Mouse (Mus musculus): ENCODE results near the gene Dnajc19.
"Not testable (repeated sequence)": the region's sequence is repeated elsewhere in the genome, so short reads cannot be mapped to it uniquely, and the experiment has no call there.

Dnajc19 gene

DNA sequence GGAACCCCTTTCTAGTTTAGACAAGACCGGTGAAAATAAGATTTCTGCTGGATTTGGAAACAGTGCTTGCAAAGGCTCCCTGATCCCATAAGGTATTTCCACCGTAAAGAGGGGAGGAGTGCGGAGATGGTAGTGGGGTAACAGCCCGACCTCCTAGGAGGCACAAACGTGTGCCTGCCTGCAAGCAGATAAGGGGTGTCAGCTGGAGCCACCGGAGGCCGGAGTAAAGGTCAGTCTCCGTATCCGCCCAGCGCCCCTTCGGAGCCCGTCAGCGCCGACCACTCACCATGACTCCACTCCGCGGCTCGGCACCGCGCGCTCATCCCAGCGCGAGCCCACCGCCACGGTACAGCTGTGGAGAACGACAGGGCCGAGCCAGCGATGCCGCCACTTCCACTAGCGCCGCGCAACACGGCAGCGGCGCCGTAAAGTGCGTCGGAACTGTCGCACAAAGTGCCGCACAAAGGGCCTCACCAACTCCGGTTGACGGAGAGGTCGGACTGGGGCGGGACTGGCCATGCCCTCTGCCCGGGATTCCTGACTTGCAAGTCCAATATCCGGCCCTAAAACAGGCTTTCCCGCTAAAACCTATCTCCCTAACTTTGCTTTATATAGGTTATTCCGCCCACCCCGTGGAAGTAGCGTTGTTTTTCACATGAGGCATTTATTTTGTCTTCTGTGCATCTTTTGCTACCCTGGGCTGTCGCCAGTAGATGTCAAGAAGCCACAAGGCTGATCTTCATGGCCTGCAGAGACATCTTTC lies at the start of gene Dnajc19:
Gene Dnajc19 (minus strand): TSS at position 422 of the 763 bp plus-strand sequence.
- peak; percentile 92 for DNase-seq

DNA sequence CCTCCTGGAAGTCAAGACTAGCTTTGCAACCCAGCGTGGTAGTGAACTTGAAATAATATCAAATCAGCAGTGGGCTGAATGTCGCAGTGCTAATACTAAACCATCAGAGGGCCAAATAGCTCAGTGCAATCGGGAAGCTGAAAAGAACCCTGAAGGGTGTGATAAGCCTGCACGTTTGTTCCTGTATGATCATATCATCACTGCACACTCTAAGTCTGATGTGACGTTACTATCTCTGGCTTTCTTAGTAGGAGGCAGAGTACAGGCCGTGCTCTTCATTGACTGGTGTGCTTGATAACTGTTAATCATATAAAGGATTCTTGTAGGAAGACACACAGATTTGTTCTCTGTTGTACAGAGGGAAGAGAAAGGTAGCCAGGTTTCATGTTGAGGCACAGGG lies 48.8 kb upstream of the Dnajc19 start:
- no peak for DNase-seq

DNA sequence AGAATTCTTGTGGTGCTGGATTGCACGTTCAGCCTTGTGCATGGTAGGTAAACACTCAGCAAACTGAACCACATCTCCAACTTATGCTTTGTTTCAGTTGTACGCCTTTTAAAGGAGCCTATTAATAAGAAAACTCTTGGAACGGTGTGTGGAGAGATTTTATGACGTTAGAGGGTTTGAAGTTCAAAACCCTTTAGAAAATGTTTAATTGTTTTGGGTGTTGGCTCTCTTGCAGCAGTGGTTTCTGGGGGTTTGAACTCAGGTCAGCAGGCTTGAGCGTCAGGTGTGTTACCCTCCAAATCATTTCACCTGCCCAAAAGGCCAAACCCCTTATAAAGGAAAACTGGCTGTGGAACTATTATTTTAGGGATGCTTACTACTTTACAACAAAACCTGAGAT lies 40.2 kb upstream of the Dnajc19 start:
- DNase-seq, result no peak

DNA sequence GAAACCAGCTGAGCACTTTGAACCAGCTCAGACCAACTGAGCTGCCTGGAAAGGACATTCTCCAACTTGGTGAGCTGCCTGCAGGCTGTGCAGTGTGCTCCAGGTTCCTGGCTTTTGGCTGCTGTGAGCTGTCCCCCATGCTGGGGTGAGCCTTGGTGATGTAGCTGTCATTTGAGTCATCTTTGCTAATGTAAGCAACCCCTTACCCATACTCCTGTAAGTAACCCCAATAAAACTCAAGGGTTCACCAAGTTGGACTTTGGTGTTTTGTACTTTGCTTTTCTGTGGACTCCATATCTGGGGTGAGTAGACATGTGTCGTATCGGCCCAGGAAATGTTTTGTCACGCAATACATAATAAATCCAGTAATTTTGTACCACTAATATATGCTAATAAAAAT lies 39.7 kb upstream of the Dnajc19 start:
- no peak for DNase-seq

DNA sequence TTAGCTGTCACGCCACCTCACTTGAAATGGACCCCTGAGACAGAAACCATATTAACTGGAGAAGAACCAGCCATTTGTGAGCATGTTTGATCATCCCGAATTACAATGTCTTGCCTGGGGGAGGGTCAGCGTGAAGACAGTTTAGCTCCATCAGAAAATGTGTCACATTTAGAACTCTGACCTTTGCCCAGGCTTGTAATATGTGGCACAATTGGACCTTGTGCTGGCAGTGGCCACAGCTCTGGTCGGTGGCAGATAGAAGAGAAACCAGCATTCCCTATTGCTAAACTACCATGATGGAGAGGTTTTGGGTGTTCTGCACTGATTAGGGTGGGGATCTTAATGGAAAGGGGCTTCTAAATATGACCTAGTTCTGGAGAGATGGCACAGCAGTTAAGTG lies 38.7 kb upstream of the Dnajc19 start:
- DNase-seq, result no peak

DNA sequence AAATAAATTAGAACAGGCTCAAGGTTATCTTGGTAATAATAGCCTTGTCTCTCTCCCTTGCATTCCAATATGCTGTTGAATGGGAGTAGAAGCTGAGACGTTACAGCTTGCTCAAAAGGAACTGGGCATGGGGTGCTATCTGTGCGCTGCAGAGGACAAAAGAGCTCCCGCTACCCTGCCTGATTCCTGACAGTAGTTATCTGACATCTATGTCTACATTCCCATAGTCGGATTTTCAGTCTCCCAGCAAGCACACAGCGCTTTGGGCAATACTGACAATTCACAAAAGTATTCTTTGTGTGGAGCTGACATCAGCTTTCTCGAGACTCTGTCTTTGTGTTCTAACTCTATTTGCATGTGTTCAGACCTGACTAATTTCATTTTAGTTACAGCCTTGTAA lies 34.7 kb upstream of the Dnajc19 start:
- no peak for DNase-seq

DNA sequence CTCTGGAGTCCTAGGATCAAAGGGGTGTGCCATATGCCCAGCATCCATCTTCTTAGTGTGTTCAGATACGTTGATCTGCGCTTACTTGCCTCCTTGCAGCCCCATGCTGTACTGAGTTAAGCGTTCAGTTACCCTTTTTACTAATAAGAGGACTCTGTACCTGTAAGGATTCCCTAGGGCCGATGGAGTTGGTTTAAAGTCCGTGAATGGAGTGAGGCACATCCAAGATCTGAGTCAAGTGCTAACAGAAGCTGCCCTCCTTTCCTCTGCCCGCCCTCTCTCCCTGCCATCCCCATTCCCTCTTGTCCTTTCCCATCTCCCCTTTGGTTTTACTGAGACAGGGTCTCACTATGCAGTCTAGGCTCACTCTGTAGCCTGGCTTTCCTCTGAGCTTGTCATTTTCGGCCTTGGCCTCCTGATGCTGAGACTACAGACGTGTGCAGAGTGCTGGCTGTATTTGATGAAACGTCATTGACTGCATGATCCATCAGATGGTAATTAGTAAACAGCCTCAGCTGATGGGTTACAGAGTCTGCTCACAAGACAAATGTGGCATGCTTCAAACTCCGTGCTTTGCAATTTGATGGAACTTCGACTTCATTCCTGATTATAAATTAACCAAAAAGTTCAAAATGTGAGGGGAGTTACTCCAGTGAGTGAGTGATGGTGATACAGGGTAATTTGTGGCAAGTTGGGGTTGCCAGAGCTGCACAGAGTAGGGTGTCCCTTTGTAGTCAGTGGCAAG lies 31.0 kb upstream of the Dnajc19 start:
- DNase-seq, result no peak

DNA sequence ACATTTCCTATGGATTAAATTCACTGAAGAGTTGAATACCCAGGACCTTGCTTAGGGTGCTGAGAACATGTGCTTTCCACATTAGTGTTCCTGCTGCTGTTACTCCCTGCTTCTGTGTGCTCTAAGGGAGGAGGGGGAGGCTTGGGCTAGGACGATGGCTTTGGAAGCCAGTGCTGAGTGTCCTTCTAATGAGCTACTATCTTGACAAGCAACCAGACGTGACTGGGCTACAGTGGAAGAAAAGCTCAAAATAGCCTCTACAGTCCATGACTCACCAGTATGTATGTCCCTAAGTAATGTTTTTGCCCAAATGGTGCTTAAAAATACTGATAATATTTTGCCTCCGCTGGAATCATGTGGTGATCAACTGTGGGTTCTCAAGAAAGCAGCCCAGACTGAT lies 26.5 kb upstream of the Dnajc19 start:
- no peak for DNase-seq

DNA sequence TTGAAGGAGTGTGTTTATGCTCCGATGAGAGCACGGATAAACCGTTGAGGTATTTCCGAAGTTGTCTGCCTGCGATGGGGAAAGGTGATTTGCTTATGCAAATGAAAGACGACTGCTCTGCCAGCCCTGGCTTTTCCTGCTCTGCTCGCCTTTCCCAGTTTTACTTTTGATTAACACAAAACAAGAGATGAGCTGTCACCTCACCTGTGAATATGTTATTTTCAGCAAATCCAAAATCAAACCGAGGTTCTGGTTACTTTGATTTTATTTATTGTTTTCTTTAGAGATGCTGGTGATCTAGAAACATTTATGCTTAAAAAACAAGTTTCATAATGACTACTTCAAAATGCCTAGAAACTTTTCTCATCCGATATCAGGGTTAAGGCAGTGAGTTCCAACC lies 25.3 kb upstream of the Dnajc19 start:
- no peak for DNase-seq

DNA sequence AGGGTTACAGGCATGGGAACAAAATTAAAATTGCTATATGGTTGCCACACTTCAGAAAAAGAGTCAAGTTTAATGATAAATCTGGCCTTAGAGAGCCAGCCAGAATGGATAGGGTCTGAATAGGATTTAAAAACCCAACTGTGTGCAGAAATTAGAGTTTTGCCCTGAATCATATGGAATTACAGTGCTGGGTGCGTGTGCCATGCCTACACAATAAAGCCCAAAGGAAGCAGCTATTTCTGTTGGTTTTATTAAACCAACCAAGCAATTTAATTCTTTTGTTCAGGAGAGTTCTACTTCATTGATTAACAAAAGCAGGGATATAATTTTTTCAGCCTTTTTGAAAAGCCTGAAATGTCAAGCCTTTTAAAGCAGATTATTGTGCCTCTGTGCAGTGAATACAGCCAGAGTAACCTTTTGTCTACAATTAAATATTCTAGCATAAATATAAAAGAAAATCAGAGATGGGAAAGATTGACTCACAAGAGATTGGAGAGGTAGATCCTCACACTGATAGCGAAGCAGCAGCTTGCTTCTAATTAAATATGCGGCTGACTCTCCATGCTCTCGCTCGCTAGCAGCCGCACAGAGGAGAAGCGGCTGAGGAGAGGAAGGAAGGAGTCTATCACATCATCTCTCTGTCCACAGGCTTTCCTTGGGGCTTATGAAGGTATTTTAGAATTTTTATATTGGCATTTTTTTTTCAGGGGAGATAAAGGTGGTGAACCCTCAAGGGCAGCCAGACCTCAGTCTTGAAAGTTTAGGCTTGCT lies 23.0 kb upstream of the Dnajc19 start:
- DNase-seq, result no peak

DNA sequence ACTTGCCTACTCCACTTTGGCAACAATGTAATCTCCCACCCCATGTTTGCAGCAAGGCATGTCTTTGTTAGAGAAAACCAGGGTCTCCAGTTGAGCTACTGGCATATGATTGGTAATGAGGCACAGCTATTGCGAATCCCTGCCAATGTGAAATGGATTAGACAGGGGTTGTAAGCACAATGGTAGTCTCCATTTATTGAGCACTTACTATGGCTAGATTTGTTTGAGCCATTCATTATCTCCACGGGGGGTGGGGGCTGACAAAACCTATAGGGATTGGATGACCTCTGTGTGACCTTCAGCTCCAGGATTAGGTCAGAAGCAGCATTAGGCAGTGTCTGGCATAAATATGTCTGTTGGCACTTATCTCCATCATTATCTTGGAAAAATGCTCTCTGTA lies 21.8 kb upstream of the Dnajc19 start:
- DNase-seq, result no peak

DNA sequence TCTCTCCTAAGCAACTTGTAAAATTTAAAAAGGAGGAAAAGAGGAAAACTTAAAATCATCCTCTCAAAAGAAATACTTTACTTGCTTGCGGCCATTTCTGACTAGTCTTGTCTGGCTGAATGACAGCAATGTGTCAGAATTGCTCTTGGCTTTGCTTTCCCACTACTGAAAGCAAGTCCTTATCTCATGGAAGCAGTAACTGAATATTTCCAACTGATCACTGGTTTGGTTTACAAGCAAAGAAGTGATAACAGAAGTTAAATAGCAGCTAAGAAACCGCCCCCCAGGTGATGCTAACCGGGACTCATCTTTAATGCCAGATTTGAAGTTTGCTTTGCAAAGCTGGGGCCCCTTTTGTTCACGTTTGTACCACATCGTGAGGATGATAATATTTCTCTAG lies 2.5 kb upstream of the Dnajc19 start:
- no peak for DNase-seq

DNA sequence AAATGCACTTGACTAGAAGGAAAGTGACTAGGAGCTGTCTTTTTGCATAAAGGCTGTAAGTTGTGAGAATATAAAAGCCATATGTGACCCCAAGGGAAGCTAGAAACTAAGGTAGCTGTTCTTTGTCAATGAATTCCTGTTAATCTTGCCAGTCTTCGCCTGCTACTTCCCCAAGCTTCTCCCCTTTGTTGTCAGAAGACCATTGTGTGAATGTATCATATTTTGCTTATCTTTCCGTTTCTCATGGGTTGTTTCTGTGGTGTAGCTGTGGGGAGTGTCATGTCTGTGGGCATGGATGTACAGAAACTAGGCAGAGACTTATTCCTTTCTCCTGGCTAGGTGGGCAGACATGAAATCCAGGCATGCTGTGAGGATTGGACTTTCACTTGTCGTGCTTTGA lies 808 bp upstream of the Dnajc19 start:
- DNase-seq, result no peak

DNA sequence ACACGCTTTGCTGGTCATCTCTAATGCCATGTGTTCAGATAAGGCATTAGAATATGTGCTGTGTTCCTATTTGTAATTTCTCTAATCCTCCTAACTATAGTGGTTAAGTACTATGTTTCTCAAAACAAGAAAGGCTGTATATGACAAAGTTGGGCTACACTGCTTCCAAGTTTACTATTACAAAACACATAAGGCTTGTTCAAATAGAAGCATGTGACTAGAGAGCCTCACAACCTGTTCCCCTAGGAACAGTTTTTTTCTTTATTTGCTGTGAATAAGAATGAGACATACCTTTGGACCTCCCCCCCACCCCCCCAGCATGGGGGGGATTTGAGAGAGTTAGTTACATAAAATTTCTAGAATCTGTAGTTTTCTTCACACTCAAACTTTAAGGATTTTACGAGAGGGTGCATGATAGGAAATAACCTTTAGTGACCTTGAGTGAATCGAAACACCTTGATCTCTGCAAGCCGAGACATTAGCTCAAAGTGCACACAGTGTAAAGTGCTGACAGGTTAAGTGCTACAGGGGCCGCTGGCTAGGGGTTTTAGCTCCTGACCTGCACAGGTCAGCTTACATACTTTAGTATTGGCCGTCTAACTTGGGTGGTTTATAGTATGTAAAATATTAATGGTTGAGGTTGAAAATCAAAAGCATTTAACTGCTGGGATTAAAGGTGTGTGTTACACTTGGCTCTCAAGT lies 4.9 kb downstream of the Dnajc19 start:
- no peak for DNase-seq

DNA sequence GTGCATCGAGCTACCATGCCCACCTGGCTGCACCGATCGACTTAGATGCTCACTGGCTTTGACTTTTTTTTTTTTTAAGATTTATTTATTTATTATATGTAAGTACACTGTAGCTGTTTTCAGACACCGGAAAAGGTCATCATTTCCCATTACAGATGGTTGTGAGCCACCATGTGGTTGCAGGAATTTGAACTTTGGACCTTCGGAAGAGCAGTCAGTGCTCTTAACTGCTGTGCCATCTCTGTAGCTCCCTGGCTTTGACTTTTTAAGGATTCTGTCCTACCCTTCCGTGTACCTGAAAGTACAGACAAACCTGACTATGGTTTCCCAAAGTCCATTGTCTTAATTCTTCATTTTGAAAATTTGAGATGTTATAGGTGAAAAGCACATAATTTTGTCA lies 8.4 kb downstream of the Dnajc19 start:
- no peak for DNase-seq

DNA sequence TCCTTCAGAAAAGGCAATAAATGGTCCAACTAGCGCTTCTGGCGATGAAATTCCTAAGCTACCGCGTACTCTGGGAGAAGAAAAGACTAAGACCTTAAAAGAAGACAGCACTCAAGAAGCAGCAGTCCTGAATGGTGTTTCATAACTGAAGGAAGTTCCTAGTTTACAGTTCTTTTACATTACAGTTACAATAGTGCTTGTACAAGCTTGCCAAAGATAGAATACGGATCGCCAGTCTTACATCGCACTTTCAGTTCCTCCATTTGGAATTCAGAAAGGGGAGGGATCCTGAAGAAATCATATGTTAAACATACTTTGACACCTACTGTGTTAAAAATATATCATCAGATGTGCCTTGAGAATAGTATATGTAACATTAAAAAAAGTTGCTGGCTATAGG lies 12.2 kb downstream of the Dnajc19 start:
- DNase-seq, result not testable (repeated sequence)

DNA sequence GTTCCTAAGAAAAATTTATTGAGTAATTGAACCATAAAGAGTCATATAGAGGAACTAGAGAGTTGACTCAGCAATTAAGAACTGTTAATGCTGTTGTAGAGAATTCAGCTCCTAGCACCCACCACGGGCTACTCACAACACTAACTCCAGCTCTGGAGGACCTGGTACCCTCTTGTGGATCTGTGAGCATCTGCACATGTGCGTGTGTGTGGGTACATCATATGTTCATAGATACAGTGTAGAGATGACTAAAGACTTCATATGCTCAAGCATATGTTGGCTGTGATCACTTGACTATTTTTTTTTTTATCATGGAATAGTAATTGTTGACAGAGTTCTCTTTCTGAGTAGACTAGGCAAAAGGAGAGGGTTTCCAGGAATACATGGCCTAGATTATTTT lies 18.8 kb downstream of the Dnajc19 start:
- no peak for DNase-seq

DNA sequence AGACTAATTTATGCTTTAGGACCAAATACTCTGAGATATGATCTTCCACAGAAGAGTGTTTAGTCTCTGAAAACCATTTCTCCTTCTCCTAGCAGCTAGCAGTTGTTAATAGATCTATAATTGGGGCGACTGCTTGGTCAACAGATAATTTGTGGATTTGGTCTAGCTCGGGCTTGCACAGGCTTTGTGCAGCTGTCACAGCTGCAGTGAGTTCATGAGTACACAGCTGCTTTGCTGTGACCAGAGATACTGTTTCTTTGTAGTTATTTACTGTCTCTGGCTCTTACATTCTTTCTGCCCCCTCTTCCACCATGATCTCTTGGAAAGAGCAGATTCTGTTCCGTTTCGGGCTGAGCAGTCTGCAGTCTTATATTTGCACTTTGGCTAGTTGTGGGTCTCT lies 39.1 kb downstream of the Dnajc19 start:
- no peak for DNase-seq

DNA sequence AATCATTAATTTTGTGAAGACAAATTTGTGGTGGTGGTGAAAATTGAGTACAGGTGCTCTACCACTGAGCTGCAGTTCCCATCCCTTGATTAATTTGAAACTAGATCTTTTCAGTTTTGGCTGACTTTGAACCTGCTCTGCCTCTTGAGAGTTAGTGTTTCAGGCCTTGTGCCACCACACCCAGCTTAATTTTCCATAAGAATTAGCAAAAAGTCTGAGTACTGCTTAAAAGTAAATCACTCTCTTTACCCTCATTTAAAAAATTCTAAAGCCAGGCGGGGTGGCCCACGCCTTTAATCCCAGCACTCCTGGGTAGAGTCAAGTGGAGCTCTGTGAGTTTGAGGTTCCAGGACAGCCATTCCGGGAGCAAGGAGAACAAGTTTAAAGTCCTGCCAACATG lies 45.4 kb downstream of the Dnajc19 start:
- no peak for DNase-seq

DNA sequence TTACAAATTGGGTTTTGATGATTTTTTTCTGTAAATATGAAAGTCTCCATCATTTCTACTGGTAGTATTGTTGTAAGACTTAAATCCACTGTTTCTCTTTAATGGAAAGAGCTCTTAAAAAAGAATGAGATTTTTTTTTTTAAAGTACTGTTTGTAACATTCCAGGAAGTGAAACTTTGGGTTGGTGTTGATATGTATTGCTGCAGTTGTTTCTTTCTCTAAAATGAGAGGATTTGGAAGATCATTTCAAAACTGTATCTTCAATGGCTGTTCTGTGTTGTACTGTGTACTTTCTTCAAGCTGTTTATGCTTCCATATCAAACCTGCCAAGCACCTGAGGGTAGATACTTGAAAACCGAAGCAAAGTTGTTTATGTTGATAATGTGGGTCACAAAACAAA lies 46.3 kb downstream of the Dnajc19 start:
- no peak for DNase-seq

DNA sequence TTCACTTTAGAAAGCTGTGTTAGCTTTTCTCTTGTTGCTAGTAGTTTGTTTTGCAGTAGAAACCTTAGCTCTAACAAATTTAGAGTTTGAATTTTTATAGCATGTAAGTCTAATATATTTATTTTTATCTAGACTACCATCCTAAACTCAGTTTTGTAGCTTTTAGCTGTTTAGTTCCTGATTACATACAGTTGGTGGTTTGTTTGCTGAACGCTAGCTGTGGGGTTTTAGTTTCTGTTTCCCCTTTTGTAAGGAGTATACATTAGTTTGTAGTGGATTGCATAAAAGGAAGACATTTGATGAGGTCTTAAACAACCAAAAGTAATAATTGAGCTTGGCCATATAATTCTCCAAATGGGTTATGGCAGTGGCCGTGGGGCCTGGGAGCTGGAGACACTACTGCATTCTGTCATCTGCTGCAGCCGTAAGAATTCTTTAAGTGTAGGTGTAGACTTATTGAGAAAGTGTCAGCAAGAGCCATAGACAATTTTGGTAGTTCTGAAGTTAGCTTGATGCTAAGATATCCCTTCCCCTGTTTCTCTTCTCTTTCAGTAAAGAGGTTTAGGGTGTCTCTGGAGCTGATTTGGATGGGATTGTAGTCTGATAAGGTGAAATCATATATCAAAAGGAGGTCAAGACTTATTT lies 47.3 kb downstream of the Dnajc19 start:
- no peak for DNase-seq

DNA sequence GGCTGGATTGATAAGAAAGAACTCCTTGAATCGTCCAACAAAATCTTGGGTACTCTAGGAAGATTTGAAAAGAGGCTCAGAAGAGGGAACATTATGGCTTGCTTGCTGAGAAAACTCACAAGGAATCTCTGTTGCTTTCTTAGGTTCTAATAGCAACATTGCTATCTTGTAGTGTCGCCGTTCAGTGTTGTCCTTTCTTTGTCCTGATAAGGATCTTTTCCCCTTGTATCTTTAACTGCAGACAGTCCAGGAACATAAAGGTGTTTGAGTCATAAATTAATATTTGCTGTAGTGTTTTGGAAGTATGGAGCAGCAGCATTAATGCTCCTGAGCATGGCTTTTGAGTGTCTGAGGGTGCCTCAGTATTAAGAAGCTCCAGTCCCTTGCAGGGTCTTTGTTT lies 50.5 kb downstream of the Dnajc19 start:
- DNase-seq, result no peak

DNA sequence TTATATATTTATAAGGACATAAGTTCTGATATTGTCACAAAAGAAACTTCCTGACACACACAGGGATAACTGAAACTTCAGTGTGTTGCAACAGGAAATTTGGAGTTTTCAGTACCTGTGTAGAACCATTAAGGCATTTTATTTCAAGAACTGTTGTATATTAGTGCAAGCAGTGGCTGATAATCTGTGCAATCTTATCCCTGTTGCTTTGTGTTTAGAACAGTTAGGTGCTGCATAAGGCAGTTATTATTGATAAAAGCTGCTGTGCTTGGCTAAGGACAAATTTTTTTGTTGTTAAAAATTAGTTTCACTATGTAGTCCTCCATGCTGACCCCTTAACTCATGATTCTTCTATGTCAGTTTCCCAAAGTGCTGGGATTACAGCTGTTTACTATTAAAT lies 52.2 kb downstream of the Dnajc19 start:
- no peak for DNase-seq
